Mouse (Mus musculus) forelimb bud, embryonic 11.5 days (tissue): ENCODE measurements at regions not wholly inside any gene's neighbourhood (a gene's known extent, or its start where the extent isn't known, plus 50 kb on each side); places are given as distances from the start of the nearest gene placed in this dataset.

Source experiments
- DNase-seq: peaks from one replicate; pipeline ENCODE4 v3.0.0-alpha.2; 2012; ENCODE audit warnings: low read depth, low spot score

DNA sequence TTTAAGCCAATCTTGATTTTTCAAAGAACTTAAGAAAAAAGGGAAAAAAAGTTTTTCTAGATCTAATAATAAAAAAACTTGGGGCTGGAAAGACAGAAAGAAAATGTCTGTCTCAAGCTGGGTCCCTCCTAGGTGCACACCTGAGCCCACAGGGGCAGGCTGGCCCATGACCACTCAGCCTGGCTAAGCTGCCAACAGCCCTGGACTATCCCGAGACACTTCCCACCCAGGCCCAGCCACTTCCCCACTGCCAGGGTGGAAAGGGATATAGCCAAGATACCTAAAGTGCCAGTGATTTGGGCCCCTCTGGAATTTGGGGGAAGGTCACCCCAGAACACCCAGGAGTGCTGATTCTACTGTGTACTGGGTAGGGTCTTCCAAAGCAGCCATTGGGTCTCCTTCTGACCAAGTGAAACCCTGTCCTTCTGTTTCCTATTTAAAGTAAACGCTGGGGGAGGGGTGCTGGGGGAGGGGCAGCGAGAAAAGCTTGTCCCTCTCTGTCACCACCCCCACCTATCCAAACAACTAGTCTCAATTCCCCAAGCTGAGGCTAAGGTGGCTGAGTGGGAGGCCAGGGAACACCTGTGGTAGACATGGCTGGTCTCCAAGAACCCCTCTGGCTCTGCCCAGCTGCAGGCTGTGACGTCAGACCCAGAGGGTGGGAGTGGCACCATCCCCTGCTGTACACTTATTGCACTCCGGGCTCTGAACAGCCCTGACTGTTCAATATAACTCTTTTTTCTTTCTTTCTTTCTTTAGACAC is 62.6 kb downstream of the Mcfd2 start:
- DNase-seq, result peak; percentile 35

- no peak for DNase-seq
These were observed 63.2 kb downstream of the Mcfd2 start for GRCm38 (mm10) chr17:87202490-87202889.

- DNase-seq, result peak; percentile 50
These were observed 65.0 kb downstream of the Mcfd2 start for GRCm38 (mm10) chr17:87200721-87201242.

DNA sequence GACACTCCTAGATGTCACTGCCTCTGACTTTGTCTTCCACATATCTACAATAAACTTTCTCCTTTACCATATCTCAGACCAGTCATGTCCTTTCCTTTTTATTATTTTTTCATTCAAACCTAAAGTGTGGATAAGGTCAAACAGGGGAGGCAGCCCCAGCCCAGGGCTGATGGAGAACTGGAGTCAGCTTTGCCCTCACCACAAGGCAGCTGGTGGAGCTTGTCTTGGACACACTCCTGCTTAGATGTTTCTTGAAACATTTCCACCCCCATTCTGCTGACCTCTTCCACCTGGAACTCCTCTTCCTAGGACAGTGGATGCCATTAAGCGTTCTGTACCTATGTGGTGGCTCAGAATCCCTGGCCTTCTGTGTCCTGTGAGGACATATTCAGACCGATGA is 65.6 kb downstream of the Mcfd2 start:
- DNase-seq, result no peak

- DNase-seq, result no peak
These were observed 66.6 kb downstream of the Mcfd2 start for GRCm38 (mm10) chr17:87199134-87199533.

DNA sequence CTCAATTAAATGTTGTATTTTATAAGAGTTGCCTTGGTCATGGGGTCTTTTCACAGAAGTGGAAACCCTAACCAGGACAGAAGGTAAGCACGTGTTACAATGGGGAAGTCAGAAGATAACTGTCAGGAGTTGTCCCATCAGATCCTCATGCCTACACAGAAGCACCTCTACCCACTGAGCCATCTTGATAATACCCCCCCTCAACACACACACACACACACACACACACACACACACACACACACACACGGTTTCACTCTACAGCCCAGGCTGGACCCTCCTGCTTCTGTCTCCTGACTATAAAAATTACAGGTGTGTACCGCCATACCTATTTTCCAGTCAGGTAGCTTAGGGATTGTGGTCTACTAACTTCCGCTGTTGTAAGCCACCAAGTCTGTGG is 68.3 kb downstream of the Mcfd2 start:
- DNase-seq, result no peak

DNA sequence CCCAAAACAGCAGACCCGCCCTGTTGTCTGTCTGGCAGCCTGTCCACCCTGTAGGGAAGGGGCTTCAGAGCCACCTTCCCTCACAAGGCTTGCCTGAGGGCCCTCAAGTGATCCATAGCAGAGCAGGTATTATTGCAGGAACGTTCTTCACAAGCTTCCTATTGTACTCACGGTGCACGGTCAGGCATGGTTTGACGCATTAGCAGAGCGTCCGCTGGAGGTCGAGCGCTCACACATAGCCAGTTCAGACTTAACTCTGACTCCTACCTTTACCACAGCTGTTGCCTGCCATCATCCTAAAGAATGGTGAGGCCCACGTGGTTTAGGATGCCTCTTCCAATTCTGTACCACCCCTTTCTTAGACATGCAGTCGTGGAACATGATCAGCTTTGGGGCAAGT is 71.1 kb downstream of the Mcfd2 start:
- no peak for DNase-seq

DNA sequence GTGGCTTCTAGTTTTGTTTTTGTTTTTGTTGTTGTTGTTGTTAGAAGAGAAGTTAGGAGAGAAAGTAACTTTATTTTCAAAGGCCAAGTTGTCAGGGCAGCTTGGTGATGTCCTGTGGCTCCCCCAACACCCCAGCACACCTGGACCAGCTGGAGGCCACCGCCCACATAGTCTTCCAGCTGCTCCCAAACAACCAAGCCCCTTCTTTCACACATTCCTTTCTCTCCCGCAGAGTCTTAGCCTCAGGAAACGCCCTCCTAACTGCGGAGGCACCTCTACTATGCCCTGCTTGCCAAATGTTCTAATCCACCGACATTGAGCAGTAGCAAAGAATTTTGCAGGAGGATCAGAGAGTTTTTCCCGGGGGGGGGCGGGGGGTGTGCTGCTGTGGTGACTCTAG is 72.3 kb downstream of the Mcfd2 start:
- DNase-seq, result peak; percentile 35

DNA sequence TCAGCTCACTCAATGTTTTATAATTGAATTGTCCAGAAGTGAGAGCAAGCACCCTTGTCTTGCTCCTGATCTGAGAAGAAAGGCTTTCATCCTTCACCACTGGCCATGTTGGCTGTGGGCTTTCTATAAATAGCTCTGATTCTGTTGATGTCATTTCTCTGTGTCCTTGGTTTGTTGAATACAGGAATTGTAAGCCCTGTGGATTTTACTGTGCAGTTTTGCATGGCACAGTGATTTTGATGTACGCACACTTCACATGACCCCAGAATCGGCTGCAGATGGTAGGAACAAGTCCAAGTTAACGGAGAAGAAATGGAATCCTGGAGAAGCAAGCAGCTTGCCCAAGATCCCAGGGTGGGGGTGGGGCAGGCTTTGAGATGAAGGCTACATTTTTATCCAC is 76.1 kb downstream of the Mcfd2 start:
- no peak for DNase-seq
